Mouse (Mus musculus): Measurements from ENCODE around the gene 4921530L21Rik. TPM values are rescaled to one million over a fixed set of nuclear protein-coding genes. Genes with fewer than 3 reads are reported as not detected.
A peak's percentile ranks its signal among the peaks of the same experiment; 100 is the strongest.

The 4921530L21Rik gene
- polyA plus RNA-seq, 1 experiment = not detected

- DNase-seq (ENCODE audit: low read depth) = peak; percentile 39
- TF ChIP-seq CTCF (IDR thresholded peaks at IDR 0.05; ENCODE audit: borderline replicate concordance, extremely low read depth, insufficient read depth, insufficient read length) (no peak), POLR2A (IDR thresholded peaks at IDR 0.05; ENCODE audit: borderline replicate concordance, extremely low read depth, insufficient read depth, insufficient read length, poor library complexity, severe bottlenecking) (no peak)
Measured at GRCm38 (mm10) chr14:95927810-95928785, 47.0 kb downstream of the 4921530L21Rik start.
